Mouse (Mus musculus) ES-E14 (cell line): ENCODE measurements around the gene Zfp948.

Experiments
- CHD2 ChIP-seq: IDR thresholded peaks from 2 replicates; pipeline ENCODE4 v1.6.1; 2014; ENCODE audit warnings: mild to moderate bottlenecking, low read depth, low read length, inconsistent platforms
- MAFK ChIP-seq: IDR thresholded peaks from 2 replicates; pipeline ENCODE4 v1.6.1; 2014; ENCODE audit warnings: mild to moderate bottlenecking, low read depth, low read length, inconsistent platforms; ENCODE audit not compliant: insufficient read depth
- ZNF384 ChIP-seq: IDR thresholded peaks from 2 replicates; pipeline ENCODE4 v1.6.1; 2012; ENCODE audit warnings: low read depth, low read length, inconsistent platforms

DNA sequence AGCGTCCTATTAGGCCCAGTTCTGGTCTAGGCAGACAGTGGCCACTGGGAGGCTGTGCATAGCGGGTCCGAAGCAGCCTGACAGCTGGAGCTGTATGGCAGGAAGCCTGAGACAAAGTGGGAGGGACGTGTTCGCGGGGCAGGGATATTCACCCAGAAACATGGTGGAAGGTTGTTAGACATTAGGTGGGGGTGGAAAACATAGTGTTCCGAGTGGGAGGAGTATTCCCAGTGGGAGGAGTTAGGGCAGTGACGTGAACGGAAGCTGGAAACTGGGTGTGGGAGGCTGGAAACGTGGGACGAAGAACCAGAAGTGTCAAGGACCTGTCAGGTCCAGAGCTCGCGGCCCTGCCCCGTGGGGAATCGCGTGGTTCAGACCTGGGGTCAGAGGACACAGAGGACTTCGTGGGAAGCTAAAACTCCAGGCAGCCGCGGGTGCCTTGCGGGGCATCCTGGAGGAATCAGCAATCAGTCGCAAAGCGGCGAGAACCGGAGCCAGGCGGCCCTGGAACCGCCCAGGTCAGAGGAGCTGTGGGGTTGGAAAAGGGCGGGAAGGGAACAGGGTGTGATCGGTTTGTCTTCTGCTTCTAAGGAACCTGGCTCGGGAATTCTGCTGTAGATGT is at the start of gene Zfp948:
- TF ChIP-seq ZNF384 (no peak), CHD2 (no peak), MAFK (no peak)
